Mouse (Mus musculus) liver, embryonic 14.5 days (tissue): Measurements from ENCODE around the gene 9130213A22Rik.

Source experiments
- CTCF ChIP-seq: IDR thresholded peaks from 2 replicates; pipeline ENCODE4 v1.5.1; 2016; ENCODE audit warnings: antibody characterized with exemption, low read depth, control low read depth
- EP300 ChIP-seq: IDR thresholded peaks from 2 replicates; pipeline ENCODE4 v1.6.1; 2016; ENCODE audit warnings: antibody characterized with exemption, low read depth

GRCm38 (mm10) chr11:69148451-69148960 lies 26.1 kb upstream of the 9130213A22Rik start:
- TF ChIP-seq EP300 (no peak), CTCF (no peak)
